Mouse (Mus musculus): ENCODE results near the gene Tmem200a.

DNA sequence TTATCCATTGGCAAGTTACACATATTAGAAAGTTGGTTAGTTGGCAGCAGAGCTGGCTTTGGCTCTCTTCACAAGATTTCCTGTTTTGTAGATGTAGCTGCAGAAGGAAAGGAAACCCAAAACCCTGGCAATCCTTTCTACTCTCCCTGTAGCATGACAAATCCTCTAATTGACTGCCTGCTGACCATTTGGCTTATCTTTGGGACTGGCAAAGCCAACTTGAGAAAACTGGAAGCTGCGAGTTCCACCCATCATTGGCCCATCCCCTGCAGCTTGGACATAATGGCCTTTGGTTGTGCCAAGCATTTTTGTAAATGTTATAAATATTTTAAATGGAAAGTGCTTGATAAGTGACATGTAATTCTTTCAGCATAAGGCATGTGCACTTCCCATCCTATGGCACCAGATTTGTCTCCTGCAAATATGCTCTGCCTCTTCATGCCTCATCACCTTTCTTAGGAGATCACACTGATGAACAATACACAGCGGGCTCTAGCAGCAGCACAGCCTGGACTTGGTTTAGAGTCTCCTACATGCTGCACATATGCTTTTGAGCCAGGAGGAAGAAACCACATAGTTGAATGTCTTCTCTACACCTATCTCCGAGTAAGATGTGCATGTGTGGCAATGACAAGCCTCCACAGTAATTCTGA, 24.6 kb upstream of the Tmem200a start:
- TF ChIP-seq EP300 (IDR thresholded peaks at IDR 0.05; ENCODE audit: low read depth) (no peak), CTCF (IDR thresholded peaks at IDR 0.05; ENCODE audit: low read depth) (no peak)
